Mouse (Mus musculus): ENCODE measurements around the gene Ak5. TPM values are rescaled to one million over a fixed set of nuclear protein-coding genes. Genes with fewer than 3 reads are reported as not detected.

Ak5 gene
- total RNA-seq, 2 experiments from 2014 or later, result 0.12 to 0.45 TPM

GRCm38 (mm10) chr3:152428925-152429324 lies 239.2 kb downstream of the Ak5 start:
- no peak for DNase-seq

Other genes with a start within 250 kb of the Ak5 start
- 10 to 100 TPM; 32.4 to 35.8 TPM for gene Pigk, start 45.7 kb upstream of the Ak5 start, total RNA-seq (2021)